Mouse (Mus musculus): ENCODE results near the gene Pate2. TPM values are rescaled to one million over a fixed set of nuclear protein-coding genes. Genes with fewer than 3 reads are reported as not detected.
A peak's percentile ranks its signal among the peaks of the same experiment; 100 is the strongest.
"Not testable (repeated sequence)": the region's sequence is repeated elsewhere in the genome, so short reads cannot be mapped to it uniquely, and the experiment has no call there.

Gene Pate2
- total RNA-seq, 2 experiments from 2014 or later: 0.58 to 1.5 TPM

DNA sequence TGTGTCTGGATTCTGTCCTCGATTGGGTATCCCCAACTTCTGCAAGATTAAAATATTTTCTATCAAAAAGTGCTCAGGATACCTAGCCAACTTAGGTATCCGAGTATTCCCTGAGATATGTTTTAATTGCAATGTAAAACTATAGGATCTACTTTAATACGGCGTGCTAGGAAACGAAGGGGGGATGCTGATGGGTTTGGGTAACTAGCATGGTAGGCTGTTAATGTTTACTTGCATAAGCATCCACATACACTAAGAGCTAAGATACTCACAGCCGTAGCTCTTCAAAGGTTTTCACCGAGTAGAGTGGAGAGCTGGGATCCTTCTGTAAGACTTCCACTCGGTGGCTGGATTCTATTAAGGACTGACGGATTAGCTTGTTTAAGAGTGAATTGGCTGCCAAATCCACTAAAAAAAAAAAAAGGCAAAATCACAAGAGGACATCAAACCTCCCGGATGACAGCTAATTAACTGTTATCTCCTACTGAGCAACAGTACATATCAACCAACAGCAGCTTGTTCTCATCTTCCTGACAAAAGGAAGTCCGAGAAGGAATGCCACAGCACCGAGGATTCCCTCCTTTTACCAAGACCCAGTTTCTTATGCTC is 13.5 kb upstream of the Pate2 start:
- no peak for DNase-seq (ENCODE audit: low spot score in 2 of 2)

DNA sequence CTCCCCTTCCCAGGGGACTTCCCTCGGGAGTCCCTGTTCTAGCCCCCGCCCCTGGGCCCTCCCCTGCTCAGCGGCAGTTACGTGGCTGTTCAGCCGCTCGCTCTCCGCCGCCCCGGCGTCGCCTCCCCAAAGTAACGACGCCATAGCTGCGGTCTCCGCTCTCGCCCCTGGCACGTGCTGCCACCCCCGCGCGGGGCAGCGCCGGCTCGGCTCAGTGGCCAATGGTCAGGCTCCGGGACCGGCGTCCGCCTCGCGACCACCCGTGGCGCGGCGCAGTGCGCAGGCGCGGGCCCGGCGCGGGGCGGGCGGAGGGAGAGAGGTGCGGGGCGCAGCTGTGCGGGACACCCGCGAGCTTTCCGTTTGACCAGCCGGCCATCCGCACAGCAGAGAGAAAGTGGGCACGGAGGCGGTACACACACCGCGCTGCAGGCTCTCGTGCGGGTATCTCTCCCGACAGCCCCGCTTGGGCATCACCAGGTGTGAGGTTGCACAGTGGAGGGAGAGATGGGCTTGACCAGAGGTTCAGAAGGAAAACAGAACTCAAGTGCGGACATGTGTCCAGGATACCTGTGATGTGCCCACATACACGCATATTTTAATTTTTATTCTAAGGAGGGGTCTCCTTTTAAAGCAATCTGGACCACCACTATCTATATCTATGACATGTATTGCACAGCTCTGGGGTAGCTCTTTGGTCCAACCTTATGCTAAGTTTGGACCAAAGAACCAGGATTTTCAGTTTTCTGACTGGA is 11.7 kb upstream of the Pate2 start, which contains the start of the genes Ddx25 and Pus3:
Ddx25 (minus strand) TSS at position 272 of the 752 bp plus-strand sequence.
Pus3 (plus strand) TSS at position 339 of the 752 bp plus-strand sequence.
- DNase-seq (ENCODE audit: low spot score in 2 of 2): peak; percentile 66 to 71

DNA sequence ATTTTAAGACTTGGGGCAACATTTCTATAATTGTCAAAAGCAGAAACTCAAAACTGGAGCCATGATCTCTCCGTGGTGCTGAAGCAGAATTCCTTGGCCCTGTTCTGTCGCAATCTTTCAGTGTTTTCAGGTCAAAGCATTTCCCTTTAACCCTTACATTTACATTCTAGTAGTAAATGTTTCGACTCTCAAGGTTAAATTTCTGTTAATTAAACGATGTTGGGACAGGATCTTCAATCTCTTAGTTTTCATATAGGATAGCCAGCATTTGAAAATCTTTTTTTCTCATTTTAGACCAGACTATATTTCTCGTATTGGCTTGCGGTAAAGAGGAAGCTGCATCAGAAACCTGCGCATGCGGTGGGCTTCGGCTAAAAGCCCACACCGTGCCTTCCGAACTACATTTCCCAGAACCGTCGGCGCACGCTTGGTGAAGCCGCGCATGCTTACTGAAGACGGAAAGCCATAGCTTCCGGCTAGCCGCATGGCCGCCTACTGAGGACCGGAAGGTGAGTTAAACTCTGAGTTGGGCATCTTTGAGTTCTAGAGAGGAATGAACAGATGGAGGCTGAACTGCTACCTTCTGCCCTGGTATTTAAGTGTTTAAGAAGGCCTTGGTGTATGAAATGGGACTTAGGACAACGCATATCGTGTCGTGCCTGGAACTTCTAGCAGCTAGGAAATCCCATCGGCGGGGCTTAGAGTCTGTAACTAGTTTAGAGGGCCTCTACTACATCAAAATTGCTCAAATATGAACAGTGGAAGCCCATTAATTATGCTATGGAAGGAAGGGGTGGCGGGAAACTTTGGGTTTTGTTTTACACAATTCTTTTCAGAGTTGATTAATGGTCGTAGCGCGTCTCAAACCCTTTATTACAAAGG is 10.8 kb upstream of the Pate2 start:
- peak; percentile 79 to 93 for DNase-seq (ENCODE audit: low spot score in 2 of 2)

DNA sequence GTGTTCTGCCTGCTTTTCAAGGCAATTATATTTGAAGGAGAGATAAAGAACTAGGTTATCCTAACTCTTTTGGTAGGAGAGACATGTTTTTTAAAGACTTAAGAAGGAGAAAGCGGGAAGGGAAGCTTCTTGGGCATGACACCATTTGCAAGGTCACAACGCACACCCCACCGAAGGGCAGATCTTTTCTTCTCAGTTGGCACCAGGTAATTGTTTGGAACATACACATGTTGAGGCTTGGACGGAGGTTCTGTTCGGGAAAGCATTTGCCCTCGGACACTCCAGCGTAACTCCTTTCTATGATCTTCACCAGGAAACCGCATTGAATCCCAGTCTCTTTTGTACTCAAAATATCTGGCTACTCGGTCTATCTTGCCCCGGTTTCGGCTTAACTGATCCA is 9.0 kb upstream of the Pate2 start:
- no peak for DNase-seq (ENCODE audit: low spot score in 2 of 2)

DNA sequence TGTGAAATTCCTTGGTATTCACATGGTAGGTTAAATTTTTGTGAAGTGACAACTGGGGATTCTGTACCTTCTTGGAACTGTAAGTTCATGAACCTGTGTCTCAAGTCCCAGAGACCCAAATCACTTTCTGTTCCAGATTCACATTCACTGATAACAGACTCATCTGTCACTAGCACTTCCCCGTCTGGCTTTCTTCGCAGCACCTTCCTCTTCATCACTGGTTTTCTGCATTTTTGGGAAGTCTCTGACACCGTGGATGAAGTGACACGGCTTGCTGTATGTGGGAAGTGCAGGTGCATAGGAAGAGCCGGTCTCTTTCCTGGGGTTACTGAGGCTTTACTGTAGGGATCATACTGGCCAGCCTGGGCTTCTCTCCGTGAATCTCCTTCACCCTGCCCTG is 8.5 kb upstream of the Pate2 start:
- DNase-seq (ENCODE audit: low spot score in 2 of 2): no peak

DNA sequence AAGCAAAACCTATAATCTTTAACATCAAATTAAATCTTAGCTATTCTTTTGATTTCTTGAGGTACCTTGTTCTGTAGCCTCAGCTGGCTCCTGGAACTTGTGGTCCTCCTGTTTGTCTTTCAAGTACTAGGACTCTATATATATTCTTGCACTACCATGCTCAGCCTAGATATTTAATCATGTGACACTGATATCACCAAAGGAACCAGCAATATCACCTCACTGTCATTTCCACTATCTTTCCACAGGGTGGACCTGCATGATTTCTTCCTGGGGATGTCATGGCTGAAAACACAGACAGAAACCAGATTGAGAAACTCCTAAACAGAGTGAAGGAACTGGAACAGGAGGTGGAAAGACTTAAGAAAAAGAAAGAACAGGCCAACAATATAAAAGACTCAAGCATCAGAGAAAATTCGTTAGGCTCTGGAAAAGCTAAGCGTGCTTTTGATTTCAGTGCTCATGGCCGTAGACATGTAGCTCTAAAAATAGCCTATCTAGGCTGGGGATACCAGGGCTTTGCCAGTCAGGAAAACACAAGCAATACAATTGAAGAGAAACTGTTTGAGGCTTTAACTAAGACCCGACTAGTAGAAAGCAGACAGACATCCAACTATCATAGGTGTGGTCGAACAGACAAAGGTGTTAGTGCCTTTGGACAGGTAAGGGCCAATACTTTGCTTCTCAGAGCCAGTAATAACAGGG is 5.4 kb upstream of the Pate2 start:
- DNase-seq (ENCODE audit: low spot score in 2 of 2): no peak

DNA sequence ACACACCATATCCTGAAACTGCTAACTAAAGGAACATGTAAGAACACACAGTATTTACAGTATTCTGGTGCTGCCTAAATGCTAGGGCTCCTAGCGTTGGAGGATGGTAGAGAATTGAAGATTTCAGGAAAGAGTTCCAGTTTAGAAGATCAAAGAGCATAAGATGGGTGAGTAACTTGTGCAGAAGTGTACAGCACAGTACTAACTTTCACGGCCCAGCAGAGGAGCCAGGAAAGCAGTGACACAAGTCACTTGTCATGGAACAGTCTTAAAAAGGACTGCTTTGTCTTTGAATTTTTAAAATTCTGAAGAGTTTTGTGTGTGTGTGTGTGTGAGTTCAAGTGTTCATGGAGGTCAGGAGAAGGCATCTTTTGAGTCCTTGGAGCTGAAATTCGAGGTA is 2.1 kb upstream of the Pate2 start:
- no peak for DNase-seq (ENCODE audit: low spot score in 2 of 2)

DNA sequence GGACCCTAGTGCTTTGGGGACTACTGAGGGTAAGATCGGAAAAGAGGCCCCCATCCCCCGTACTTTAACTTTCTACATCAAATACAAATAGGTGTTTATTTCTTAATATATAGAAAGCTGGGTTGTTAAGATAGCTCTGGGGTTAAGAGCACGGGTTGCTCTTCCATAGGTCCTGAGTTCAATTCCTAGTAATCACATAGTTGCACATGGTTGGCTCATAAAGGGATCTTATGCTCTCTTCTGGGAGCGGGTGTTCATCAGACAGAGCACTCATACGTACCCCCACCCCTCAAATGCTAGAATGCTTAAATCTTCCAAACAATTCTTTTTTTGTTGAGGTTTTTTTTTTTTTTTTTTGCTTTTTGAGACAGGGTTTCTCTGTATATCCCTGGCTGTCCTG is 579 bp downstream of the Pate2 start:
- DNase-seq (ENCODE audit: low spot score in 2 of 2): no peak

DNA sequence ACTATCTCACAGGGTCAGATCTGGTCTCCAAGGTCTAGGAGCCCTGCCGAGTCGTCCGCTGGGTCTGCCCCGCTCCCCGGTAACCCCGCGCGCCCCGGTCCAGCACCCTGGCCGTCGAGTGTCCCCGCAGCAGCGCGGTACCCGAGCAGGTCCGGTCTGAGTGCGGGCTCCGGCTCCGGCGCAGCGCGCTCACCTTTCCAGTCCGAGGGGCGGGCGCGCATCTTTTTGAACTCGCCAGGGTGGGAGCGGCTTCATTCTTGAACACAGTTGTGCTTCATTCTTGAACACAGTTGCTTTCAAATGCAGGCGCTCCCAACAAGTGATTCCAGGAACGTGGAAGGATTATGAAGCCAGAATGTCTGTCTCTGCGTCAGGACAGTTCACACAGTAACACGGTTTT is 4.3 kb downstream of the Pate2 start:
- no peak for DNase-seq (ENCODE audit: low spot score in 2 of 2)

DNA sequence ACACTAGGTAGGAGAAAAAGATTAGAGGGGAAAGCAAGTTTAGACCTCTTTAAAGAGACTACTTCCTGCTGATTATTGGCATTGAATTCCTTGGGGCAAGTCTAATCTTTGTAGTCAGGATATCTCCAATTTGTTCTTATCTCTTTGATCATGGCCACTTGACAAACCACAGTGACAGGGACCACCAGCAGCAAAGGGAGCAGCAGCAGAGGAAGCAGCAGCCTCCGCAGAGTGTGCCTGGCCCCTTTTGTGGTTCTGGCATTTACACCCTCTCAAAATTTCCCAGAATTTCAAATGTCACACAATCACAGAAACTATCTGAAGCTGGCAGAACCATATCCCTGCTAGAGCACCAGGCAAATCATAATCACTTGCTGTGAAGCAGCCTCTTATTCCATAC is 17.6 kb downstream of the Pate2 start:
- no peak for DNase-seq (ENCODE audit: low spot score in 2 of 2)

DNA sequence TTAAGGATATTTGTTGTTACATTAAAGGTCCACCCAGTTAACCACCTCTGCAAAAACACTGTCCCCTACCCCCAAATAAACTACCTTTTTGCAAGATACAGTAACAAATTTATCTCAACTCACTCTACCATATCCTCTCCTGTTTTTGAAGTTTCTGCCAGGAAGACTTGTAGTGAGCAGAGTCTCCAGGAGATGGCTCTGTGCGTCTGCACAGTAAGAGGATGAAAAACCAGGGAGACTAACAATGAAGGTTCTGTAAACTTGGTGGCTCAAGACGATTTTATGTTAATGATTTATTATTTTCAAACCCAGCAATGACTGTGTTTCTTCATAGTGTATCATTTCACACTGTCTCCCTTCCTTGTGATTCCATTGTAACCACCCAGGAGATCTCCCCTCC is 22.8 kb downstream of the Pate2 start:
- DNase-seq (ENCODE audit: low spot score in 2 of 2): peak; percentile 28 to 64

DNA sequence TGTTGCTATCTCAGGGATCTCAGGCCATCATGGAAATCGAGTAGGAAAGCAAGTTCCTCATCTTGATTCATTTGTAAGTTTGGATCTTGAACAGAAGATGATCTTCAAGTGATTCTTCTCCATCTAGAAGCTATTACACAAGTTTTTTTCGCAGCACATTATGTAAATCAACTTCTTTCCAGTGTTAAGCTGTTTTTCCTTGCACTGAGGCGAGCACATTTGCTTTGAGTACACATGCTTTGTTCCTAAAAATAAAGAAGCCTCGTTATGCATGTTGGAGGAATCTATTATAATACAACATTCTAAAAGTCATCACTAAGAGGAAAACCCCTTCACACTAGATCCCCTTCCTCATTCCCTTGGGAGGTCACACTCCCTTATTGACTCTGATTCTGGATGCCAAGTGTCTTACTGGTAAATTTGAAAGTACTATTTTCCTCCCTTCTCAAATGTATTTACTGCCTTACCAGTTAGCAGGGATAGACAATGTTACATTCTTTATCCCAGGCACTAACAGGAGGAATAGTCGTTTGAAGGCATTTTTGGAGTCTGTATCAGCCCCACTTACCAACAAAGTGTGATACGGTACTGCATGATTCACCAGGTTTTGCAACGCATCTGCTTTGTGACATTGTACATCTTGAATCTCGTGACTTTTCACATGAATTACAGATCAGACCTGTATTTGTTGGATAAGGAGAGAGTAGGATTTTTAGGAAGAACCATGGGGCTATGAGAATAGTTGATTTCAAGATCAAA is 37.7 kb downstream of the Pate2 start:
- peak in 1 of 2 experiments; percentile 35 for DNase-seq (ENCODE audit: low spot score in 2 of 2)

DNA sequence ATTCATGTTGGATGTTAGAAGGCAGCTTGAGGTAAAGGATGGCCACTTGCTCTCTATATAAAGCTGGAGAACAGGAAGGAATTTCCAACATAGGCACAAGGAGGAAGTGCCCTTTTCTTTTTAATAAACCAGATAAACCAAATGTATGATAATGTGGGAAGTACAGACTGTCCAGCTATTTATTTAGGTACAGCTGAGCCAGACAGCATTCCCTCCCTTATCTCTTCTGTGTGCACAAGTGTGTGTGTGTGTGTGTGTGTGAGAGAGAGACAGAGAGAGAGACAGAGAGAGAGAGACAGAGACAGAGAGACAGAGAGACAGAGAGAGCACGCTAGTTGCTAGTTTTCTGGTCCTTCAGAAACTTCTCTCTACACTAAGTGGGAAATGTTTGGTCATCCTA is 41.8 kb downstream of the Pate2 start, which contains the start of gene Pate4:
Pate4 (minus strand) TSS at position 101 of the 400 bp plus-strand sequence.
- no peak for DNase-seq (ENCODE audit: low spot score in 2 of 2)

DNA sequence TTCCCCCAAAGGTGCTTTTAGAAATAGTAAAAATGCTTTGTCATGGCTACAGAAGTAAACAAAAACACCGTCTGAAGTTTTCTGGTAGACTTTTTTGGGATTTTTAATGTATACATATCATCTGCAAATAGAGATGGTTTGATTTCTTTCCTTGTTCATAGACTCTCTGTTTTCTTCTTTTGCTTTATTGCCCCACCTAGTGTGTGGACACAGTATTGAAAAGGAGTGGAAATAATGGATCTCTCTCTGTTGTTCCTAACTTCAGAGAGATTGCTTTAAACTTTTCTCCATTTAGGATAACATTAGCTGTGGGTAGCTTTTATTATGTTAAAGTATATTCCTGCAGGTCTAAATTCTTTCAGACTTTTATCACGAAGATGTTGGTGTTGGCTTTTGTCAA is 43.9 kb downstream of the Pate2 start:
- DNase-seq (ENCODE audit: low spot score in 2 of 2): no peak

DNA sequence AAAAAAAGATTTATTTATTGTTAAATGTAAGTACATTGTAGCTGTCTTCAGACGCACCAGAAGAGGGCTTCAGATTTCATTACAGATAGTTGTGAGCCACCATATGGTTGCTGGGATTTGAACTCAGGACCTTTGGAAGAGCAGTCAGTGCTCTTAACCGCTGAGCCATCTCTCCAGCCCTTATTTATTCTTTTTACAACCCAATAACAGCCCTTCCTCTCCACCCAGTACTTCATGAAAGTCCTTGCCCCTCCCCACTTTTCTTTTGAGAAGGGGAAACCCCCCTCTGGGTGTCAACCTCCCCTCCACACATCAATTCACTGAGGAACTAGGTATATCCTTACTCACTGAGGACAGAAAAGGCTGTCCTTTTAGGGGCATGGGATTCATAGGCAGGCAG is 46.7 kb downstream of the Pate2 start:
- DNase-seq (ENCODE audit: low spot score in 2 of 2): not testable (repeated sequence)

DNA sequence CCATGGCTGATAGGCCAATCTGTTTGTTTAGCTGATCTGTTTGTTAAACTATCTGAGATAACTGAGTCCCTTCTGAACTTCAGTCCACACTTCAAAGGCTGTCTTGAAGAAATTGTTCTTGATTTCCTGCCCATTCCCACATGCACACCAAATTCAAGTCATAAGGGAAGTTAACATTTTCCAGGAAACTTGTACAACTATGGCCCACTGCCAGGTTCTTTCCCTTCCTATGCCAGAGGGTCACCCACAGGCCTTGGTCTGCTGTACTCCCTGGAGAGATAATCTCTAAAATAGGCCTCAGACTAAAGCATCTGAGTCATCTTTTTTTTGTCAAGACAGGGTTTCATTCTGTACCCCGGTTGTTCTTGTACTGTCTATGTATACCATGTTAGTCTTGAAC is 62.9 kb downstream of the Pate2 start:
- DNase-seq (ENCODE audit: low spot score in 2 of 2): no peak

DNA sequence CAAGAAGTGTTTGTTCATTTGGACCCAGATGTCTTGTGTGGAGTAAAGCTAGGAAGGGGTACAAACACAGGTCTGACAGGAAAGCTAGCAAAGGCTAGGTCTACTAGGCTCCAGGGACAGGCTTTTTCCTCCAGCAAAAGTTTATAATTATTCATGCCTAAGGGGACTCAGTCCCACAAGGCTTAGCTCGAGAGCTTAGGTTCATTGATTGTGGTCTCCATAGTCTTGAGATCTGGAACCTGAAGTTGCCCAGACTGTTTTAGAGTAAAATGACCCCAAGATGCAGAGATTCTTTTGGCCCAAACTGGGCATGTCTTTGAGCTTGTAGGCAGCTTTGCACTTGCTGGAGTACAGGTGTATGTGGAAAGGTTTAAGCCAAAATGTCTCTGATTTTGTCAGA is 78.0 kb downstream of the Pate2 start, which contains the start of gene Pate3:
Pate3 (minus strand) TSS at position 101 of the 400 bp plus-strand sequence.
- DNase-seq (ENCODE audit: low spot score in 2 of 2): no peak

DNA sequence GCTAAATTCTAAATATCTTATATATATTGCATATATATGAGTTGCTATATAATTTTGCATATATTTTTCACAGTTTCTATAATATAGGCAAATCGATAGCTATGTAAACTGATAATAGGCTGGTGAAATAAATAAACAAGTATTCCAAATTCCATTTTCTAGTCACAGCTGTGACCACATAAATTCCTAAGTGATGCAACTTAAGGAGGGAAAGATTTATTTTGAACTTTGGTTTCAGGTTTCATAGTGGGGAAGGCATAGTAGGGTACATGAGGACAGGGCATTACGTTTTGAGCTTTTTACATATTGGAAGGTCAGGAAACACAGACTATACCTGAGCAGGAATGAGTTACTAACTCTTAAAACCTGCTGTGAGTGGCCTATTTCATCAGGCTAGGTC is 103.5 kb downstream of the Pate2 start:
- no peak for DNase-seq (ENCODE audit: low spot score in 2 of 2)

DNA sequence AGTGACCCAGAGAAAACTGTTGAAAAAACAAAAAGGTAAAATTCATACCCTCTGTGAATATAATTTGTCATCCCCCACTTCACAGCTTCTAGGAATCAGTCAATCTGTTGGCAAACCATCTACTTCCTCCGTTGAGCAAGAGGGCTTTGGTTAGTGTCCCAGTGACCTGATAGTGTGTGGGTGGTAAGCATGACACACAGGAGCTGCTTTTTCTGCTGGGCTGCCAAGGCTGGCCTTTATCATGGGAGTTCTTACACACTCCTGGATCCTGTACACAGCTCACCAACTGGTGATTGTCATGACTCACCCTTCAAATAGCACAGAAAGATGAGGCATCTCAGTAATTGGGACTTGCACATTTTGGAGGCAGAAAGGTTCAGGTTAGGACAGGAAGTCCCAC is 116.9 kb downstream of the Pate2 start, which contains the start of gene Pate1:
Pate1 (minus strand) TSS at position 378 of the 400 bp plus-strand sequence.
- peak; percentile 11 to 12 for DNase-seq (ENCODE audit: low spot score in 2 of 2)

DNA sequence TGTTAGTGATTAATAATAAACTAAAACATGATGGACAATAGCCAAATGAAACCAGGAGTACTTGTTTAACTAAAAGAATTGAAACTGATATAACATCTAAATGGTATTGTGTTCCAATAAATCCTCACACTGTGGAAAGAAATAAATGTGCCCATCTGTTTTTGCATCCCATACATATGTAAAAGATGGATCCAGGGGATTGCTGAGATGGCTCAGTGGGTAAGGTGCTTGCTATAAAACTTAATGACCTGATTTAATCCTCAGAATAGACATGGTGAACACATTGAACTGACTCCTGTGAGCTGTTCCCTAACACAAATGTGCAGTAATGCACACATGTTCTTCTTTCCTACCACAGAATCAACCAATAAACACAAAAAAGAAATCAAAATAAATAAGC is 121.8 kb downstream of the Pate2 start:
- no peak for DNase-seq (ENCODE audit: low spot score in 2 of 2)

Measured in layer of hippocampus, adult 18-20 months (tissue).